Mouse (Mus musculus): Measurements from ENCODE around the gene Cuedc2.

DNA sequence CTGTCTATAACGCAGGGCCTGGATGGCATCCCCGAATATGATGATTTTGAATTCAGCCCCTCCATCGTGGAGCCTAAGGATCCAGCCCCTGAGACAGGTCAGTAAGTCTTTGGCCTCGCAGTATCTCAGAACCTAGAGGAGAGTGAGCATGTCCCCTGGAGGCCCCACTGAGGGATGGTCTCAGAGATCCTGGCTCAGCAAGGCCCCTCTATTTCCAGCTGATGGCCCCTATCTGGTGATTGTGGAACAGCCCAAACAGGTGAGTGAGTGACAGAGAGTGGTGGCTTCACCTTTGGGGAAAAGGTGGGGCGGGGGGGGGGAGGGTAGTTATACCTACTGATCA lies 32.3 kb downstream of the Cuedc2 start:
- TF ChIP-seq CTCF (IDR thresholded peaks at IDR 0.05; ENCODE audit: low read depth) = no peak
- no peak for TF ChIP-seq EP300 (IDR thresholded peaks at IDR 0.05; ENCODE audit: low read depth)
